Mouse (Mus musculus) heart, adult 2 months (tissue): ENCODE measurements around the gene Dnaja3.

Experiments used
- CTCF ChIP-seq: fragments of 200-600 bp; IDR thresholded peaks from 2 replicates; pipeline ENCODE4 v1.8.1; 2022; ENCODE audit warnings: antibody characterized with exemption, mild to moderate bottlenecking, moderate library complexity
- EP300 ChIP-seq: fragments of 200-500 bp; IDR thresholded peaks from 2 replicates; pipeline ENCODE4 v1.6.1; 2011; ENCODE audit warnings: low read depth, low read length, control low read depth; ENCODE audit not compliant: insufficient read depth
- POLR2A ChIP-seq: fragments of 200-500 bp; IDR thresholded peaks from 2 replicates; pipeline ENCODE4 v1.6.1; 2011; ENCODE audit warnings: mild to moderate bottlenecking, low read depth, low read length, control low read depth; ENCODE audit not compliant: insufficient read depth

GRCm38 (mm10) chr16:4597296-4597695 is 42.5 kb upstream of the Dnaja3 start:
- no peak for TF ChIP-seq POLR2A
- no peak for TF ChIP-seq CTCF
- TF ChIP-seq EP300, result 0 out of 2 replicates have a peak, but pooled peaks have one; percentile 20
